In the genomic region with DNA sequence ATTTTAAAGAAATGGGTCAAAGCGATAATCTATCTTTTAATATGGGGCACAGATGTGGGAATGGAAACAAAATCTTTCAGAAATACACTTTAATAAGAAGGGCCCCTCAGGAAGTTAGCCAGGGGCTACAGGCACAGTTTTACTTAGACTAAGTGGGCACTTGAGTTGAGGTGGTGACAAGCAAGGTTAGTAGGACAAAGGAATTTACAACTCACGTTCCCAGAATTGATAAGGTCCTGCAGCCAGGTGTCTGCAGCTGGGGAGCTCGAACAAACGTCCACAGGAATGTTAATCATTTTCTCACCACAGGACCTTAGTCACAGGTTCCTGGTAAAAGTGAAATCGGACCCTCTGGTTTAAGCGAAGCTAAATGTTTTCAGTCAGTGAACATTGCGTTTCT, we compare ENCODE assay signal across 31 mouse cellular contexts. TPM values are rescaled to one million over a fixed set of nuclear protein-coding genes. Genes with fewer than 3 reads are reported as not detected.
A peak's percentile ranks its signal among the peaks of the same experiment; 100 is the strongest.
DNase-seq lines count a peak whose midpoint lies in the region; ATAC-seq and TF ChIP-seq lines count a peak whose summit lies in the region.
"Had no signal": no experiment of that assay in that cellular context is flagged by ENCODE, and none has a peak within 500 bp of the region (broad histone marks: within the 10 kb centered on the region; RNA-seq: fewer than 3 reads in every experiment).

No protein-coding gene starts in this region.

- no peak overlapping the region for H3K27ac ChIP-seq in heart, embryonic 11.5 days (ENCODE audit: low read depth, low read length)
- H3K27ac ChIP-seq in heart, adult 2 months, result no peak overlapping the region
- H3K27ac ChIP-seq in heart, embryonic 16.5 days (ENCODE audit: low read length), result no peak overlapping the region
- H3K27ac ChIP-seq in heart, embryonic 10.5 days, result no peak overlapping the region
- 0 out of 2 replicates have a peak overlapping the region, but pooled peaks have one; percentile 14 for H3K27ac ChIP-seq in lung, postnatal 0 days (ENCODE audit: low read length)
- H3K27ac ChIP-seq: embryonic facial prominence, embryonic 10.5 days; embryonic facial prominence, embryonic 15.5 days; forebrain, embryonic 13.5 days; hindbrain, embryonic 14.5 days; kidney, postnatal 0 days; liver, embryonic 15.5 days; midbrain, embryonic 10.5 days; midbrain, embryonic 15.5 days; neural tube, embryonic 15.5 days had no signal

- TF ChIP-seq EP300 in heart, adult 2 months (IDR thresholded peaks at IDR 0.05; ENCODE audit: insufficient read depth, low read depth, low read length), result no peak
- TF ChIP-seq EP300 in lung, postnatal 0 days (IDR thresholded peaks at IDR 0.05), result no peak

- H3K9ac ChIP-seq in heart, embryonic 11.5 days (ENCODE audit: low read depth, low read length), result no peak overlapping the region
- H3K9ac ChIP-seq in heart, adult 2 months (ENCODE audit: low read depth, low read length), result no peak overlapping the region
- no peak overlapping the region for H3K9ac ChIP-seq in heart, embryonic 16.5 days (ENCODE audit: low read length)
- H3K9ac ChIP-seq in lung, postnatal 0 days (replicated peaks; ENCODE audit: low read depth), result no peak overlapping the region
- H3K9ac ChIP-seq: embryonic facial prominence, embryonic 15.5 days; forebrain, embryonic 13.5 days; hindbrain, embryonic 14.5 days; liver, embryonic 15.5 days; midbrain, embryonic 15.5 days; neural tube, embryonic 15.5 days had no signal

- ATAC-seq in heart, embryonic 11.5 days (replicated peaks; ENCODE audit: insufficient number of reproducible peaks, low FRiP score, low TSS enrichment), result no peak
- ATAC-seq in heart, embryonic 16.5 days (replicated peaks; ENCODE audit: extremely low read depth, insufficient read depth, low FRiP score), result peak; percentile 28; the same call in 1 of the 2 replicates
- peak; percentile 57 for ATAC-seq in lung, postnatal 0 days
- ATAC-seq: forebrain, embryonic 13.5 days; midbrain, embryonic 15.5 days had no signal

- no peak for TF ChIP-seq POLR2A in heart, adult 2 months (IDR thresholded peaks at IDR 0.05; ENCODE audit: insufficient read depth, low read depth, low read length)

- H3K9me3 ChIP-seq in heart, embryonic 11.5 days (replicated peaks; ENCODE audit: control insufficient read depth, low read length), result no peaks in the 10 kb centered on the region
- no peaks in the 10 kb centered on the region for H3K9me3 ChIP-seq in heart, embryonic 16.5 days (replicated peaks; ENCODE audit: control insufficient read depth, low read length)
- no peaks in the 10 kb centered on the region for H3K9me3 ChIP-seq in heart, embryonic 10.5 days
- H3K9me3 ChIP-seq in lung, postnatal 0 days (ENCODE audit: low read length), result no peaks in the 10 kb centered on the region
- H3K9me3 ChIP-seq: embryonic facial prominence, embryonic 10.5 days; embryonic facial prominence, embryonic 15.5 days; forebrain, embryonic 13.5 days; G1E; liver, embryonic 15.5 days; midbrain, embryonic 10.5 days; midbrain, embryonic 15.5 days; neural tube, embryonic 15.5 days had no signal

- H3K4me3 ChIP-seq in heart, embryonic 11.5 days (ENCODE audit: low read depth, low read length), result no peak overlapping the region
- H3K4me3 ChIP-seq in heart, adult 2 months, result no peak overlapping the region
- 0 out of 2 replicates have a peak overlapping the region, but pooled peaks have one; percentile 4 for H3K4me3 ChIP-seq in heart, embryonic 16.5 days (ENCODE audit: low read length)
- H3K4me3 ChIP-seq in heart, embryonic 10.5 days, result no peak overlapping the region
- no peak overlapping the region for H3K4me3 ChIP-seq in lung, postnatal 0 days (ENCODE audit: low read depth, low read length)
- H3K4me3 ChIP-seq: embryonic facial prominence, embryonic 10.5 days; embryonic facial prominence, embryonic 15.5 days; forebrain, embryonic 13.5 days; liver, embryonic 15.5 days; midbrain, embryonic 10.5 days; midbrain, embryonic 15.5 days; neural tube, embryonic 15.5 days had no signal

- H3K4me2 ChIP-seq in heart, embryonic 11.5 days, result peak overlapping the region; percentile 19
- H3K4me2 ChIP-seq in heart, embryonic 16.5 days (ENCODE audit: low read depth, low read length), result peak overlapping the region; percentile 18
- H3K4me2 ChIP-seq in lung, postnatal 0 days (replicated peaks; ENCODE audit: low read depth, low read length), result peak overlapping the region; percentile 25
- H3K4me2 ChIP-seq: embryonic facial prominence, embryonic 15.5 days; forebrain, embryonic 13.5 days; hindbrain, embryonic 14.5 days; liver, embryonic 15.5 days; midbrain, embryonic 15.5 days; neural tube, embryonic 15.5 days had no signal

- WGBS in heart, embryonic 11.5 days (ENCODE audit: insufficient replicate concordance), result 29% methylated on average over 7 of the region's 7 CpGs
- 35% methylated on average over 7 of the region's 7 CpGs for WGBS in heart, adult 2 months
- 23% methylated on average over 7 of the region's 7 CpGs for WGBS in heart, embryonic 16.5 days
- 30% methylated on average over 7 of the region's 7 CpGs for WGBS in heart, embryonic 10.5 days
- WGBS in lung, postnatal 0 days, result 28% methylated on average over 7 of the region's 7 CpGs

- intact Hi-C loops in heart, adult 2 months (cut with DNase I), result no loop called here

- H3K4me1 ChIP-seq in heart, embryonic 11.5 days (ENCODE audit: control insufficient read depth, insufficient read depth, low read length), result peaks cover 2% of the 10 kb centered on the region; the same call in 1 of the 2 replicates
- H3K4me1 ChIP-seq in heart, adult 2 months (ENCODE audit: control insufficient read depth, insufficient read depth, low read length), result no peaks in the 10 kb centered on the region
- peaks cover 10% of the 10 kb centered on the region for H3K4me1 ChIP-seq in heart, embryonic 16.5 days (ENCODE audit: control insufficient read depth, insufficient read depth, low read length)
- peaks cover 15% of the 10 kb centered on the region for H3K4me1 ChIP-seq in heart, embryonic 10.5 days
- H3K4me1 ChIP-seq in lung, postnatal 0 days (ENCODE audit: insufficient read depth, low read depth, low read length), result no peaks in the 10 kb centered on the region
- H3K4me1 ChIP-seq: embryonic facial prominence, embryonic 10.5 days; embryonic facial prominence, embryonic 15.5 days; forebrain, embryonic 13.5 days; liver, embryonic 15.5 days; midbrain, embryonic 10.5 days; midbrain, embryonic 15.5 days; neural tube, embryonic 15.5 days had no signal

- no peak for DNase-seq in heart, adult 2 months
- no peak for DNase-seq in heart, embryonic 10.5 days (ENCODE audit: low spot score)
- DNase-seq in lung, postnatal 0 days (ENCODE audit: low spot score), result peak; percentile 36
- DNase-seq in lung, adult 18-20 months, result no peak
- DNase-seq in thymus, postnatal 0 days (ENCODE audit: low spot score), result no peak
- no peak for DNase-seq in layer of hippocampus, postnatal 10 days (ENCODE audit: low spot score in 2 of 2)
- DNase-seq: adrenal gland, postnatal 14 days; cerebellum, adult 11 months; cerebellum, adult 9-11 months; gastrocnemius, postnatal 14 days; kidney, adult 8-10 months; kidney, postnatal 4 days; layer of hippocampus, postnatal 36 days; left cerebral cortex, postnatal 4 days; lung, postnatal 14 days; retina, postnatal 1 day; right cerebral cortex, postnatal 14 days had no signal

- H3K79me2 ChIP-seq in heart, adult 2 months (replicated peaks; ENCODE audit: control insufficient read depth, insufficient read depth, low read length), result no peaks in the 10 kb centered on the region

- peaks cover 6% of the 10 kb centered on the region for H3K27me3 ChIP-seq in heart, embryonic 11.5 days (ENCODE audit: control insufficient read depth, insufficient read depth, low read length)
- no peaks in the 10 kb centered on the region for H3K27me3 ChIP-seq in heart, adult 2 months (ENCODE audit: control insufficient read depth, insufficient read depth, low read length)
- H3K27me3 ChIP-seq in heart, embryonic 16.5 days (ENCODE audit: control insufficient read depth, insufficient read depth, low read length), result no peaks in the 10 kb centered on the region; the same call in 1 of the 2 replicates
- peaks cover 24% of the 10 kb centered on the region; the same call in 1 of the 2 replicates for H3K27me3 ChIP-seq in heart, embryonic 10.5 days (ENCODE audit: insufficient read depth, poor library complexity, severe bottlenecking)
- no peaks in the 10 kb centered on the region for H3K27me3 ChIP-seq in lung, postnatal 0 days (replicated peaks; ENCODE audit: insufficient read depth, low read length)
- H3K27me3 ChIP-seq: embryonic facial prominence, embryonic 15.5 days; forebrain, embryonic 13.5 days; liver, embryonic 15.5 days; midbrain, embryonic 15.5 days; neural tube, embryonic 15.5 days had no signal

- no peaks in the 10 kb centered on the region for H3K36me3 ChIP-seq in heart, embryonic 11.5 days (ENCODE audit: control insufficient read depth, insufficient read depth, low read length)
- no peaks in the 10 kb centered on the region for H3K36me3 ChIP-seq in heart, adult 2 months (ENCODE audit: control insufficient read depth, insufficient read depth, low read length)
- H3K36me3 ChIP-seq in heart, embryonic 16.5 days (ENCODE audit: control insufficient read depth, insufficient read depth), result no peaks in the 10 kb centered on the region
- H3K36me3 ChIP-seq in heart, embryonic 10.5 days, result no peaks in the 10 kb centered on the region
- H3K36me3 ChIP-seq in lung, postnatal 0 days (ENCODE audit: insufficient read depth, low read length), result no peaks in the 10 kb centered on the region
- H3K36me3 ChIP-seq: embryonic facial prominence, embryonic 10.5 days; embryonic facial prominence, embryonic 15.5 days; G1E; liver, embryonic 15.5 days; midbrain, embryonic 10.5 days; midbrain, embryonic 15.5 days; neural tube, embryonic 15.5 days had no signal

- TF ChIP-seq CTCF in heart, adult 2 months (IDR thresholded peaks at IDR 0.05), result no peak
- TF ChIP-seq CTCF in lung, postnatal 0 days (IDR thresholded peaks at IDR 0.05), result no peak

RNA-seq across cellular contexts. Expression of a gene that starts 18.1 kb away (rescaled TPM):
- 26.9 and 27.7 TPM in 2 replicates for polyA plus RNA-seq in heart, embryonic 11.5 days (2014; fragmentation: Nextera tagmentation; extraction: Ambion mirVana)
- 10 to 100 TPM; 10.9 to 11.1 TPM for total RNA-seq in heart, adult 2 months (2021)
- polyA plus RNA-seq in heart, adult 2 months (2012; rRNA removed), result 4.7 and 7.4 TPM in 2 replicates
- 26.8 and 27.9 TPM in 2 replicates for polyA plus RNA-seq in heart, embryonic 16.5 days (2015; fragmentation: Nextera tagmentation; extraction: Ambion mirVana)
- 21.0 and 27.2 TPM in 2 replicates for polyA plus RNA-seq in heart, embryonic 10.5 days (2016; fragmentation: Nextera tagmentation; extraction: Ambion mirVana)
- polyA plus RNA-seq in lung, postnatal 0 days (2015; fragmentation: Nextera tagmentation; extraction: Ambion mirVana), result 18.5 and 19.8 TPM in 2 replicates
- 39.4 and 39.7 TPM in 2 replicates for polyA plus RNA-seq in thymus, postnatal 0 days (2015; fragmentation: Nextera tagmentation; extraction: Ambion mirVana)
- total RNA-seq in layer of hippocampus, postnatal 10 days (2021), result 10 to 100 TPM; 22.9 to 23.0 TPM

RNA-seq across cellular contexts. Expression of a gene that starts 18.7 kb away (rescaled TPM):
- 0.07 and 0.31 TPM in 2 replicates for polyA plus RNA-seq in heart, embryonic 11.5 days (2014; fragmentation: Nextera tagmentation; extraction: Ambion mirVana)
- total RNA-seq in heart, adult 2 months (2021), result under 1 TPM; 0.05 to 0.16 TPM
- polyA plus RNA-seq in heart, adult 2 months (2012; rRNA removed), result 0.06 and 0.14 TPM in 2 replicates
- polyA plus RNA-seq in heart, embryonic 16.5 days (2015; fragmentation: Nextera tagmentation; extraction: Ambion mirVana), result 0.35 and 0.43 TPM in 2 replicates
- polyA plus RNA-seq in heart, embryonic 10.5 days (2016; fragmentation: Nextera tagmentation; extraction: Ambion mirVana), result 0.11 and 0.23 TPM in 2 replicates
- 4.5 and 5.7 TPM in 2 replicates for polyA plus RNA-seq in lung, postnatal 0 days (2015; fragmentation: Nextera tagmentation; extraction: Ambion mirVana)
- 0.14 TPM in 2 replicates for polyA plus RNA-seq in thymus, postnatal 0 days (2015; fragmentation: Nextera tagmentation; extraction: Ambion mirVana)
- 1 to 10 TPM in 1 of 2 experiments, under 1 TPM in 1; 0.76 to 1.0 TPM for total RNA-seq in layer of hippocampus, postnatal 10 days (2021)
- total RNA-seq: common myeloid progenitor, adult 5-6 weeks; megakaryocyte progenitor cell, adult 5-6 weeks had no signal
- polyA plus RNA-seq: G1E had no signal
